Mouse (Mus musculus) myocyte (in vitro differentiated cells): ENCODE measurements around the gene Itm2c. TPM values are rescaled to one million over a fixed set of nuclear protein-coding genes. Genes with fewer than 3 reads are reported as not detected.

Experiments used
- H3K27me3 ChIP-seq: one replicate; pipeline ENCODE4 v1.6.1; 2011; ENCODE audit not compliant: control insufficient read depth, insufficient read depth, insufficient read length
- H3K36me3 ChIP-seq: one replicate; pipeline ENCODE4 v1.6.1; 2011; ENCODE audit not compliant: control insufficient read depth, insufficient read depth
- H3K4me2 ChIP-seq: one replicate; pipeline ENCODE4 v1.6.1; 2011; ENCODE audit warnings: low read depth, control low read depth
- H3K4me3 ChIP-seq: one replicate; pipeline ENCODE4 v1.5.1; 2011; ENCODE audit warnings: mild to moderate bottlenecking, control low read depth, moderate library complexity
- H3K79me2 ChIP-seq: one replicate; pipeline ENCODE4 v1.6.1; 2011; ENCODE audit not compliant: control insufficient read depth, insufficient read depth
- H3ac ChIP-seq: one replicate; pipeline ENCODE4 v1.6.1; 2011; ENCODE audit not compliant: control insufficient read depth, insufficient read length
- CEBPB ChIP-seq: IDR thresholded peaks from 2 replicates; pipeline ENCODE4 v1.6.1; 2011; ENCODE audit warnings: mild to moderate bottlenecking, moderate library complexity; ENCODE audit not compliant: poor library complexity, insufficient read depth, severe bottlenecking
- E2F4 ChIP-seq: IDR thresholded peaks from one replicate; pipeline ENCODE4 v1.6.1; 2011; ENCODE audit warnings: mild to moderate bottlenecking, control low read depth, moderate library complexity; ENCODE audit not compliant: insufficient read depth
- MAX ChIP-seq: IDR thresholded peaks from one replicate; pipeline ENCODE4 v1.6.1; 2011; ENCODE audit warnings: low read depth, mild to moderate bottlenecking, control low read depth
- MYOD1 ChIP-seq, 3 experiments: IDR thresholded peaks; one replicate each; pipeline ENCODE4 v1.6.1; 2011; ENCODE audit warnings: control low read depth in 2 of 3, low read depth in 2 of 3, mild to moderate bottlenecking in 2 of 3, moderate library complexity in 1 of 3; ENCODE audit not compliant: insufficient read length in 2 of 3, control insufficient read depth in 1 of 3
- MYOG ChIP-seq, 3 experiments: IDR thresholded peaks; one replicate each; pipeline ENCODE4 v1.6.1; 2011; ENCODE audit warnings: control low read depth in 2 of 3, low read depth in 2 of 3, mild to moderate bottlenecking in 2 of 3; ENCODE audit not compliant: insufficient read length in 2 of 3, control insufficient read depth in 1 of 3, insufficient read depth in 1 of 3
- POLR2A ChIP-seq: IDR thresholded peaks from one replicate; pipeline ENCODE4 v1.6.1; 2011; ENCODE audit warnings: low read depth, mild to moderate bottlenecking, control low read depth, moderate library complexity; ENCODE audit not compliant: insufficient read length
- POLR2AphosphoS2 ChIP-seq: IDR thresholded peaks from one replicate; pipeline ENCODE4 v1.6.1; 2011; ENCODE audit warnings: low read depth, control low read depth; ENCODE audit not compliant: insufficient read length
- REST ChIP-seq: IDR thresholded peaks from one replicate; pipeline ENCODE4 v1.6.1; 2011; ENCODE audit warnings: mild to moderate bottlenecking, control low read depth, moderate library complexity; ENCODE audit not compliant: insufficient read depth, insufficient read length
- SRF ChIP-seq: IDR thresholded peaks from one replicate; pipeline ENCODE4 v1.6.1; 2011; ENCODE audit warnings: low read depth; ENCODE audit not compliant: control insufficient read depth, insufficient read length
- TCF12 ChIP-seq: IDR thresholded peaks from one replicate; pipeline ENCODE4 v1.6.1; 2011; ENCODE audit warnings: mild to moderate bottlenecking, control low read depth; ENCODE audit not compliant: poor library complexity, insufficient read depth, severe bottlenecking
- TCF3 ChIP-seq: IDR thresholded peaks from one replicate; pipeline ENCODE4 v1.6.1; 2011; ENCODE audit warnings: low read depth, control low read depth; ENCODE audit not compliant: insufficient read length
- USF1 ChIP-seq: IDR thresholded peaks from one replicate; pipeline ENCODE4 v1.6.1; 2011; ENCODE audit warnings: low read depth, mild to moderate bottlenecking, control low read depth, moderate library complexity
- polyA plus RNA-seq: library from polyadenylated mRNA; unstranded; fragments of >200 nt; fragmentation: generic; extraction: Trizol; gene quantifications from one replicate; pipeline ENCODE4 v1.2.1, GENCODE M21; 2012; ENCODE audit warnings: missing spikeins

The Itm2c gene
- polyA plus RNA-seq, 1 experiment = 86.6 TPM

- H3K27me3 ChIP-seq = no peaks in the 10 kb centered on the region
- H3ac ChIP-seq = no peak overlapping the region
- H3K4me2 ChIP-seq = no peak overlapping the region
- TF ChIP-seq REST (no peak), CEBPB (no peak), E2F4 (no peak), MAX (no peak), TCF3 (no peak), USF1 (no peak), POLR2AphosphoS2 (no peak), MYOG (IDR thresholded peaks at IDR 0.05; ENCODE audit: control insufficient read depth in 1 of 3, insufficient read depth in 1 of 3, insufficient read length in 2 of 3, low read depth in 2 of 3) (no peak), MYOD1 (IDR thresholded peaks at IDR 0.05; ENCODE audit: control insufficient read depth in 1 of 3, insufficient read length in 2 of 3, low read depth in 2 of 3) (no peak), TCF12 (no peak), SRF (no peak), POLR2A (no peak)
- H3K79me2 ChIP-seq = no peaks in the 10 kb centered on the region
- no peak overlapping the region for H3K4me3 ChIP-seq
- peaks cover 3% of the 10 kb centered on the region for H3K36me3 ChIP-seq
Measured at GRCm38 (mm10) chr1:85906892-85907291, 12.8 kb downstream of the Itm2c start.

- Histone ChIP-seq H3K4me2 (no peak overlapping the region), H3ac (no peak overlapping the region), H3K79me2 (no peaks in the 10 kb centered on the region), H3K36me3 (peaks cover 3% of the 10 kb centered on the region), H3K4me3 (no peak overlapping the region), H3K27me3 (no peaks in the 10 kb centered on the region)
- no peak for TF ChIP-seq TCF3
- no peak for TF ChIP-seq E2F4
- no peak for TF ChIP-seq TCF12
- no peak for TF ChIP-seq CEBPB
- no peak for TF ChIP-seq SRF
- no peak for TF ChIP-seq MAX
Measured at GRCm38 (mm10) chr1:85908754-85909590, 14.9 kb downstream of the Itm2c start.

GRCm38 (mm10) chr1:85913078-85913755 is 19.1 kb downstream of the Itm2c start:
- no peak overlapping the region for H3ac ChIP-seq
- H3K27me3 ChIP-seq = peaks cover 4% of the 10 kb centered on the region
- no peak for TF ChIP-seq CEBPB
- no peak for TF ChIP-seq REST
- TF ChIP-seq MYOD1 (IDR thresholded peaks at IDR 0.05; ENCODE audit: control insufficient read depth in 1 of 3, insufficient read length in 2 of 3, low read depth in 2 of 3) = peak in 2 of 3 experiments; percentile 40 to 54
- no peak overlapping the region for H3K4me3 ChIP-seq
- H3K79me2 ChIP-seq = no peaks in the 10 kb centered on the region
- H3K4me2 ChIP-seq = peak overlapping the region; percentile 24
- H3K36me3 ChIP-seq = no peaks in the 10 kb centered on the region

GRCm38 (mm10) chr1:85915890-85916289 is 21.8 kb downstream of the Itm2c start:
- no peaks in the 10 kb centered on the region for H3K36me3 ChIP-seq
- H3K27me3 ChIP-seq = peaks cover 11% of the 10 kb centered on the region
- no peak overlapping the region for H3ac ChIP-seq
- no peak for TF ChIP-seq REST
- TF ChIP-seq SRF = no peak
- no peak for TF ChIP-seq POLR2AphosphoS2
- TF ChIP-seq E2F4 = no peak
- no peak for TF ChIP-seq MYOG (IDR thresholded peaks at IDR 0.05; ENCODE audit: control insufficient read depth in 1 of 3, insufficient read depth in 1 of 3, insufficient read length in 2 of 3, low read depth in 2 of 3)
- no peak for TF ChIP-seq TCF12
- no peak for TF ChIP-seq POLR2A
- TF ChIP-seq CEBPB = no peak
- no peak for TF ChIP-seq MAX
- TF ChIP-seq USF1 = no peak
- no peak for TF ChIP-seq MYOD1 (IDR thresholded peaks at IDR 0.05; ENCODE audit: control insufficient read depth in 1 of 3, insufficient read length in 2 of 3, low read depth in 2 of 3)
- no peak for TF ChIP-seq TCF3
- no peak overlapping the region for H3K4me2 ChIP-seq
- H3K79me2 ChIP-seq = no peaks in the 10 kb centered on the region
- H3K4me3 ChIP-seq = no peak overlapping the region
